Mouse (Mus musculus): ENCODE data around the gene Pofut2. TPM values are rescaled to one million over a fixed set of nuclear protein-coding genes. Genes with fewer than 3 reads are reported as not detected.

Gene Pofut2
- polyA plus RNA-seq, 1 experiment from 2014 or later, result 58.8 TPM

- Histone ChIP-seq H3K9ac (ENCODE audit: low read depth, low read length) (no peak overlapping the region), H3K4me1 (ENCODE audit: control insufficient read depth, insufficient read depth, low read depth, low read length) (peaks cover 4% of the 10 kb centered on the region; the same call in 1 of the 2 replicates), H3K27ac (ENCODE audit: low read depth, low read length) (no peak overlapping the region), H3K27me3 (replicated peaks; ENCODE audit: control insufficient read depth, insufficient read depth, low read length) (no peaks in the 10 kb centered on the region), H3K4me3 (ENCODE audit: low read length) (no peak overlapping the region), H3K4me2 (ENCODE audit: low read length) (no peak overlapping the region), H3K9me3 (ENCODE audit: control insufficient read depth, low read length) (no peaks in the 10 kb centered on the region), H3K36me3 (ENCODE audit: control insufficient read depth, insufficient read depth, low read length) (no peaks in the 10 kb centered on the region)
- WGBS, result 76% methylated on average over 6 of the region's 6 CpGs
- no peak for ATAC-seq
Observed at GRCm38 (mm10) chr10:77217155-77217731, 41.8 kb upstream of the Pofut2 start.

DNA sequence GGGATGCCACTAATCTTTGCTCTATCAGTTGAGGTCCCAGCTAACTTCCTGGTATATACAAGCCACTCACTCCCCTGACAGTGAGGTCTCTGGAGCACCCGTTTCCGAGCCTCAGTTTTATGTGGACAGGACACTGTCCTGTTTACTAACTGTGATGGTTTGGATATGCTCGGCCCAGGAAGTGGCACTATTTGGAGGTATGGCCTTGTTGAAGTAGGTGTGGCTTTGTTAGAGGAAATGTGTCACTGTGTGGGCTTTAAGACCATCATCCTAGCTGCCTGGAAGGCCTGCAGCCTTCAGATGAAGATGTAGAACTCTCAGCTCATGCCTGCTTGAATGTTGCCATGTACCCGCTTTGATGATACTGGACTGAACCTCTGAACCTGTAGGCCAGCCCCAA is 41.0 kb upstream of the Pofut2 start:
- WGBS, result 92% methylated on average over 4 of the region's 4 CpGs
- H3K9me3 ChIP-seq (ENCODE audit: control insufficient read depth, low read length), result no peaks in the 10 kb centered on the region
- no peak overlapping the region for H3K9ac ChIP-seq (ENCODE audit: low read depth, low read length)
- H3K4me2 ChIP-seq (ENCODE audit: low read length), result no peak overlapping the region
- no peak overlapping the region for H3K27ac ChIP-seq (ENCODE audit: low read depth, low read length)
- no peak overlapping the region for H3K4me3 ChIP-seq (ENCODE audit: low read length)
- no peaks in the 10 kb centered on the region for H3K36me3 ChIP-seq (ENCODE audit: control insufficient read depth, insufficient read depth, low read length)
- H3K27me3 ChIP-seq (replicated peaks; ENCODE audit: control insufficient read depth, insufficient read depth, low read length), result no peaks in the 10 kb centered on the region
- peaks cover 4% of the 10 kb centered on the region; the same call in 1 of the 2 replicates for H3K4me1 ChIP-seq (ENCODE audit: control insufficient read depth, insufficient read depth, low read depth, low read length)
- no peak for ATAC-seq

GRCm38 (mm10) chr10:77219411-77220025 is 39.5 kb upstream of the Pofut2 start:
- Histone ChIP-seq H3K9me3 (ENCODE audit: control insufficient read depth, low read length) (no peaks in the 10 kb centered on the region), H3K36me3 (ENCODE audit: control insufficient read depth, insufficient read depth, low read length) (no peaks in the 10 kb centered on the region), H3K27ac (ENCODE audit: low read depth, low read length) (no peak overlapping the region), H3K4me1 (ENCODE audit: control insufficient read depth, insufficient read depth, low read depth, low read length) (peaks cover 4% of the 10 kb centered on the region; the same call in 1 of the 2 replicates), H3K4me3 (ENCODE audit: low read length) (no peak overlapping the region), H3K9ac (ENCODE audit: low read depth, low read length) (no peak overlapping the region), H3K4me2 (ENCODE audit: low read length) (no peak overlapping the region), H3K27me3 (replicated peaks; ENCODE audit: control insufficient read depth, insufficient read depth, low read length) (no peaks in the 10 kb centered on the region)
- ATAC-seq, result no peak
- 93% methylated on average over 12 of the region's 12 CpGs for WGBS

GRCm38 (mm10) chr10:77221108-77221507 is 37.9 kb upstream of the Pofut2 start:
- Histone ChIP-seq H3K4me2 (ENCODE audit: low read length) (no peak overlapping the region), H3K4me1 (ENCODE audit: control insufficient read depth, insufficient read depth, low read depth, low read length) (no peaks in the 10 kb centered on the region), H3K27ac (ENCODE audit: low read depth, low read length) (no peak overlapping the region), H3K27me3 (replicated peaks; ENCODE audit: control insufficient read depth, insufficient read depth, low read length) (no peaks in the 10 kb centered on the region), H3K36me3 (ENCODE audit: control insufficient read depth, insufficient read depth, low read length) (no peaks in the 10 kb centered on the region), H3K4me3 (ENCODE audit: low read length) (no peak overlapping the region), H3K9me3 (ENCODE audit: control insufficient read depth, low read length) (no peaks in the 10 kb centered on the region), H3K9ac (ENCODE audit: low read depth, low read length) (no peak overlapping the region)
- 81% methylated on average over 11 of the region's 11 CpGs for WGBS
- ATAC-seq, result no peak

- no peaks in the 10 kb centered on the region for H3K36me3 ChIP-seq (ENCODE audit: control insufficient read depth, insufficient read depth, low read length)
- H3K4me2 ChIP-seq (ENCODE audit: low read length), result no peak overlapping the region
- H3K4me1 ChIP-seq (ENCODE audit: control insufficient read depth, insufficient read depth, low read depth, low read length), result no peaks in the 10 kb centered on the region
- no peak overlapping the region for H3K27ac ChIP-seq (ENCODE audit: low read depth, low read length)
- no peaks in the 10 kb centered on the region for H3K27me3 ChIP-seq (replicated peaks; ENCODE audit: control insufficient read depth, insufficient read depth, low read length)
- 68% methylated on average over 11 of the region's 11 CpGs for WGBS
- H3K9me3 ChIP-seq (ENCODE audit: control insufficient read depth, low read length), result no peaks in the 10 kb centered on the region
- H3K4me3 ChIP-seq (ENCODE audit: low read length), result no peak overlapping the region
- no peak overlapping the region for H3K9ac ChIP-seq (ENCODE audit: low read depth, low read length)
- no peak for ATAC-seq
Observed at GRCm38 (mm10) chr10:77222963-77223552, 36.0 kb upstream of the Pofut2 start.

GRCm38 (mm10) chr10:77224390-77224789 is 34.6 kb upstream of the Pofut2 start:
- Histone ChIP-seq H3K4me3 (ENCODE audit: low read length) (no peak overlapping the region), H3K36me3 (ENCODE audit: control insufficient read depth, insufficient read depth, low read length) (no peaks in the 10 kb centered on the region), H3K9ac (ENCODE audit: low read depth, low read length) (no peak overlapping the region), H3K27me3 (replicated peaks; ENCODE audit: control insufficient read depth, insufficient read depth, low read length) (no peaks in the 10 kb centered on the region), H3K9me3 (ENCODE audit: control insufficient read depth, low read length) (no peaks in the 10 kb centered on the region), H3K4me2 (ENCODE audit: low read length) (no peak overlapping the region), H3K4me1 (ENCODE audit: control insufficient read depth, insufficient read depth, low read depth, low read length) (no peaks in the 10 kb centered on the region), H3K27ac (ENCODE audit: low read depth, low read length) (no peak overlapping the region)
- WGBS, result 90% methylated on average over 4 of the region's 4 CpGs
- no peak for ATAC-seq

DNA sequence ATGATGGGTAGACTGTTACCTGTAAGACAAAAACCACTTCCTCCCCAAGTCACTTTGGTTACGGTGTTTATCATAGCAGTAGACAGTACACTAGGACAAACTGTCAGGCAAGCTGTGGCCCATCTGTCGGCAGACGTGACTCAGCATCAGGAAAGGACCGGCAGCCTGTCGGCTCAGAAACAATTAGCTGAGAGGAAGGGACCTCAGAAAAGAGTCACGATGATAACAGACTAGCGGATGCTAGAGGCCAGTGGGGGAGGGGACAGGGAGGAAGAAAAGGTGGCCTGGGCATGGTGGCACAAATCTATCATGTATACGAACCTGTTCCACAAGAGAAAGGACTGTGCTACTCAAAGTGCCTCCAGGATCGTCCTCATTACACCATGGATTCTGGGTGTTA is 33.6 kb upstream of the Pofut2 start:
- Histone ChIP-seq H3K36me3 (ENCODE audit: control insufficient read depth, insufficient read depth, low read length) (no peaks in the 10 kb centered on the region), H3K4me3 (ENCODE audit: low read length) (no peak overlapping the region), H3K4me1 (ENCODE audit: control insufficient read depth, insufficient read depth, low read depth, low read length) (no peaks in the 10 kb centered on the region), H3K9ac (ENCODE audit: low read depth, low read length) (no peak overlapping the region), H3K27me3 (replicated peaks; ENCODE audit: control insufficient read depth, insufficient read depth, low read length) (no peaks in the 10 kb centered on the region), H3K4me2 (ENCODE audit: low read length) (no peak overlapping the region), H3K27ac (ENCODE audit: low read depth, low read length) (no peak overlapping the region), H3K9me3 (ENCODE audit: control insufficient read depth, low read length) (no peaks in the 10 kb centered on the region)
- WGBS, result 68% methylated on average over 9 of the region's 9 CpGs
- no peak for ATAC-seq

DNA sequence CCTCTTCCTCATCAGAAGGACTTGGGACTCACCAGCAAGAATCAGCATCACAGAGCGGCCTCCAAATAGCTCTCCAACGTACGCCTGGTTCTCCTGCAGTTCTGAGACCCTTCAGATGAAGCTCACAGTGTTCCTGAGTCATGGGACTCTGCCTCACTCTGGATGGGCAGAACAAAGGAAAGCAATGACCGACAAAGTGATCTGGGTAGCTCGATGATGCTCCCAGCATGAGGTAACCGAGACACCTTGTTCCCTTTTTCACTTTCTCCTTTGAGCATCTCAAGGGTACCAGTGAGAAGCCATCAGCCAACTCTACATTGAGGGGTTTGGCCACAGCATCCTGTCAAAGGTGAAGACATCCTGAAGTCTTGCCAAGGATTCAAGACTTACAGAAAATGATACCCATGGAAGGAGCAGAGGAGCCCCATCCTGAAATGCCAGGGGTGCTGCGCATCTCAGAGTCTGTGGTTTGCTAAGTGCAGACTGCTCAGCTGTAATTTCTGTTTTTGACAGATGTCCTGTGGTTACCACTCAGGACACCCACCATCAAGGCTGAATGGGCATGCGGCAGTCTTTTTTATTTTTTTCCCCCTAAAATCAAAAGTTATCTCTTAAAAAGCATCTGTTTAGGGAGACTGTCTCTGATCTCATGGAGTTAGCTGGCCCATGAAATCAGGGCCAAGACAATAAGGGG is 32.9 kb upstream of the Pofut2 start:
- Histone ChIP-seq H3K27me3 (replicated peaks; ENCODE audit: control insufficient read depth, insufficient read depth, low read length) (no peaks in the 10 kb centered on the region), H3K9me3 (ENCODE audit: control insufficient read depth, low read length) (no peaks in the 10 kb centered on the region), H3K9ac (ENCODE audit: low read depth, low read length) (no peak overlapping the region), H3K4me1 (ENCODE audit: control insufficient read depth, insufficient read depth, low read depth, low read length) (no peaks in the 10 kb centered on the region), H3K27ac (ENCODE audit: low read depth, low read length) (no peak overlapping the region), H3K4me2 (ENCODE audit: low read length) (no peak overlapping the region), H3K36me3 (ENCODE audit: control insufficient read depth, insufficient read depth, low read length) (no peaks in the 10 kb centered on the region), H3K4me3 (ENCODE audit: low read length) (no peak overlapping the region)
- no peak for ATAC-seq
- WGBS, result 88% methylated on average over 8 of the region's 8 CpGs

- Histone ChIP-seq H3K27ac (ENCODE audit: low read depth, low read length) (no peak overlapping the region), H3K4me3 (ENCODE audit: low read length) (no peak overlapping the region), H3K4me2 (ENCODE audit: low read length) (no peak overlapping the region), H3K4me1 (ENCODE audit: control insufficient read depth, insufficient read depth, low read depth, low read length) (no peaks in the 10 kb centered on the region), H3K9ac (ENCODE audit: low read depth, low read length) (no peak overlapping the region), H3K27me3 (replicated peaks; ENCODE audit: control insufficient read depth, insufficient read depth, low read length) (no peaks in the 10 kb centered on the region), H3K36me3 (ENCODE audit: control insufficient read depth, insufficient read depth, low read length) (no peaks in the 10 kb centered on the region), H3K9me3 (ENCODE audit: control insufficient read depth, low read length) (no peaks in the 10 kb centered on the region)
- no peak for ATAC-seq
- WGBS, result 60% methylated on average over 8 of the region's 8 CpGs
Observed at GRCm38 (mm10) chr10:77226691-77227367, 32.2 kb upstream of the Pofut2 start.
